ENCODE assay signal across 8 mouse cellular contexts in genomic region chr10:42679586-42679985, GRCm38 (mm10).
A peak's percentile ranks its signal among the peaks of the same experiment; 100 is the strongest.
DNase-seq lines count a peak whose midpoint lies in the region; ATAC-seq and TF ChIP-seq lines count a peak whose summit lies in the region.

No protein-coding gene starts in this region.

- H3K27ac ChIP-seq in lung, embryonic 15.5 days, result no peak overlapping the region
- no peak overlapping the region for H3K27ac ChIP-seq in cortical plate, adult 2 months (ENCODE audit: insufficient read depth, low read length)

- WGBS in lung, embryonic 15.5 days, result 14% methylated on average over 10 of the region's 10 CpGs

- H3K79me2 ChIP-seq in myocyte (ENCODE audit: control insufficient read depth, insufficient read depth), result no peaks in the 10 kb centered on the region

- peaks cover 5% of the 10 kb centered on the region; the same call in 1 of the 2 replicates for H3K27me3 ChIP-seq in lung, embryonic 15.5 days
- H3K27me3 ChIP-seq in myocyte (ENCODE audit: control insufficient read depth, insufficient read depth, insufficient read length), result no peaks in the 10 kb centered on the region

- no peak for TF ChIP-seq CTCF in cortical plate, adult 2 months (IDR thresholded peaks at IDR 0.05; ENCODE audit: extremely low read depth, insufficient read depth, low read length)

- H3K9ac ChIP-seq in lung, embryonic 15.5 days, result no peak overlapping the region; the same call in 1 of the 2 replicates

- H3K36me3 ChIP-seq in lung, embryonic 15.5 days, result no peaks in the 10 kb centered on the region
- H3K36me3 ChIP-seq in myocyte (ENCODE audit: control insufficient read depth, insufficient read depth), result peaks cover 10% of the 10 kb centered on the region

- H3K4me1 ChIP-seq in lung, embryonic 15.5 days, result peaks cover 9% of the 10 kb centered on the region; the same call in 1 of the 2 replicates
- H3K4me1 ChIP-seq in cortical plate, adult 2 months (ENCODE audit: control insufficient read depth, insufficient read depth, low read length), result peaks cover 7% of the 10 kb centered on the region

- peak overlapping the region; percentile 94 for H3K4me2 ChIP-seq in lung, embryonic 15.5 days
- H3K4me2 ChIP-seq in myocyte (ENCODE audit: low read depth), result peak overlapping the region; percentile 99

- no peak for DNase-seq in lung, postnatal 4 days
- DNase-seq in induced T-regulatory cell, adult 2 months (ENCODE audit: low read depth), result peak; percentile 56
- no peak for DNase-seq in frontal cortex, postnatal 36 days (ENCODE audit: low spot score in 2 of 2)
- DNase-seq in right cerebral cortex, adult 18-20 months, result no peak
- no peak for DNase-seq in ovary, postnatal 14 days (ENCODE audit: low spot score)

- H3K4me3 ChIP-seq in lung, embryonic 15.5 days, result peak overlapping the region; percentile 94
- peak overlapping the region; percentile 64 for H3K4me3 ChIP-seq in cortical plate, adult 2 months (ENCODE audit: insufficient read depth, low read length)
- H3K4me3 ChIP-seq in myocyte, result peak overlapping the region; percentile 85

- peak overlapping the region; percentile 55 for H3ac ChIP-seq in myocyte (ENCODE audit: control insufficient read depth, insufficient read length)

- no peak for ATAC-seq in lung, embryonic 15.5 days (ENCODE audit: borderline replicate concordance, extremely low read depth, low FRiP score, low TSS enrichment)

- no peak for TF ChIP-seq POLR2A in cortical plate, adult 2 months (IDR thresholded peaks at IDR 0.05; ENCODE audit: extremely low read depth, insufficient read depth, low read length)
- TF ChIP-seq POLR2A in myocyte (IDR thresholded peaks at IDR 0.05; ENCODE audit: insufficient read length, low read depth), result no peak

- no peaks in the 10 kb centered on the region for H3K9me3 ChIP-seq in lung, embryonic 15.5 days

TF ChIP-seq in myocyte, 11 proteins besides CTCF, POLR2A, EP300 and RAD21:
- TF ChIP-seq MYOD1 (IDR thresholded peaks at IDR 0.05; ENCODE audit: control insufficient read depth in 1 of 3, insufficient read length in 2 of 3, low read depth in 2 of 3) (no peak), USF1 (IDR thresholded peaks at IDR 0.05; ENCODE audit: low read depth) (no peak), TCF3 (IDR thresholded peaks at IDR 0.05; ENCODE audit: insufficient read length, low read depth) (no peak), MYOG (IDR thresholded peaks at IDR 0.05; ENCODE audit: control insufficient read depth in 1 of 3, insufficient read depth in 1 of 3, insufficient read length in 2 of 3, low read depth in 2 of 3) (no peak), E2F4 (IDR thresholded peaks at IDR 0.05; ENCODE audit: insufficient read depth) (no peak), POLR2AphosphoS2 (IDR thresholded peaks at IDR 0.05; ENCODE audit: insufficient read length, low read depth) (no peak), TCF12 (IDR thresholded peaks at IDR 0.05; ENCODE audit: insufficient read depth, poor library complexity, severe bottlenecking) (no peak), MAX (IDR thresholded peaks at IDR 0.05; ENCODE audit: low read depth) (no peak), SRF (IDR thresholded peaks at IDR 0.05; ENCODE audit: control insufficient read depth, insufficient read length, low read depth) (no peak), REST (IDR thresholded peaks at IDR 0.05; ENCODE audit: insufficient read depth, insufficient read length) (no peak), CEBPB (IDR thresholded peaks at IDR 0.05; ENCODE audit: insufficient read depth, poor library complexity, severe bottlenecking) (no peak)
